Mouse (Mus musculus) heart, adult 2 months (tissue): ENCODE measurements at regions not wholly inside any gene's neighbourhood (a gene's known extent, or its start where the extent isn't known, plus 50 kb on each side); places are given as distances from the start of the nearest gene placed in this dataset.
A peak's percentile ranks its signal among the peaks of the same experiment; 100 is the strongest.

Experiments used
- DNase-seq, 2 experiments: peaks; one replicate each; pipeline ENCODE4 v3.0.0; 2021
- H3K27ac ChIP-seq: fragments of 200-600 bp; 2 replicates; pipeline ENCODE4 v1.8.1; 2022
- H3K27me3 ChIP-seq: fragments of 200-500 bp; 2 replicates; pipeline ENCODE4 v1.6.1; 2012; ENCODE audit warnings: mild to moderate bottlenecking, low read length, inconsistent platforms, mixed read lengths; ENCODE audit not compliant: control insufficient read depth, insufficient read depth
- H3K36me3 ChIP-seq: fragments of 200-500 bp; 2 replicates; pipeline ENCODE4 v1.6.1; 2012; ENCODE audit warnings: low read length, inconsistent platforms; ENCODE audit not compliant: control insufficient read depth, insufficient read depth
- H3K4me1 ChIP-seq: fragments of 200-500 bp; 2 replicates; pipeline ENCODE4 v1.6.1; 2011; ENCODE audit warnings: low read length; ENCODE audit not compliant: control insufficient read depth, insufficient read depth
- H3K4me3 ChIP-seq: fragments of 200-600 bp; 2 replicates; pipeline ENCODE4 v1.8.1; 2022
- H3K79me2 ChIP-seq: fragments of 200-500 bp; replicated peaks from 2 replicates; pipeline ENCODE4 v1.6.1; 2012; ENCODE audit warnings: mild to moderate bottlenecking, inconsistent platforms, low read length, moderate library complexity, mixed read lengths; ENCODE audit not compliant: control insufficient read depth, insufficient read depth
- H3K9ac ChIP-seq: fragments of 200-500 bp; 2 replicates; pipeline ENCODE4 v1.6.1; 2012; ENCODE audit warnings: low read depth, mild to moderate bottlenecking, control low read depth, inconsistent platforms, low read length, mixed read lengths
- CTCF ChIP-seq: fragments of 200-600 bp; IDR thresholded peaks from 2 replicates; pipeline ENCODE4 v1.8.1; 2022; ENCODE audit warnings: antibody characterized with exemption, mild to moderate bottlenecking, moderate library complexity
- EP300 ChIP-seq: fragments of 200-500 bp; IDR thresholded peaks from 2 replicates; pipeline ENCODE4 v1.6.1; 2011; ENCODE audit warnings: low read depth, low read length, control low read depth; ENCODE audit not compliant: insufficient read depth
- POLR2A ChIP-seq: fragments of 200-500 bp; IDR thresholded peaks from 2 replicates; pipeline ENCODE4 v1.6.1; 2011; ENCODE audit warnings: mild to moderate bottlenecking, low read depth, low read length, control low read depth; ENCODE audit not compliant: insufficient read depth
- WGBS: fragments of 180-500 bp; shearing (Covaris S2); methylation state at CpG from one replicate; pipeline ENCODE4 v1.1.7; 2018; 5-methylcytosine and 5-hydroxymethylcytosine counted together
- intact Hi-C: fragments of 180-260 bp; cut with DNase I; formaldehyde crosslinking; loops from one replicate; pipeline ENCODE4 v1.15.1; 2025

DNA sequence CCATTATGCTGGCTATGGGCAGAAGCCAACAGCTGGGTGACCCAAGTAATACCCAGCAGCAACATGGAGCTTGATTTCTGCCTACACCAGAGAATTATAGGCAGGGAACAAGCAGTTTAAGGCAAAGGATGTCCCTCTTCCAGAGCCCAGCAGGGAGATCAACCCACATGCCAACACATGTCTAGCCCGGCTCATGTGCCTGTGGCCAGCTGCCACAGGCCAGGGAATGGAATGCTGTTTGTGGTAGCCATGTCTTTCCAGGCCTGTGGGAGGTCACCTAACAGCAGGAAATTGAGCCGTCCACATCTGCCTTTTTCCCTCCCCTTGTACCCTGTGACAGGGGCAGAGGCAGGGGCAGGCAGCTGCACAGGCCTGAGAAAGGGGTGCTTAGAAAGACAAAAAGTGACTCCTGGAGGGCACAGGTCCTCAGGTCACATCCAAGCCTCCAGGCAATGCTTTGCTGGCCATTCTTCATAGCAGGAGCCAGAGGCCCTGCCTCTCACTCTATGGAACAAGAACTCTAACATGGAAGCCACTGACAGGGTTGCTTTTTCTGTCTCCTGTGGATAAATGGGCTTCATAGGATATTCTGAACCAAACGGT, 163.8 kb downstream of the 3110018I06Rik start:
- WGBS, result 41% methylated on average over 3 of the region's 3 CpGs
- no peak overlapping the region for H3K27ac ChIP-seq
- H3K9ac ChIP-seq, result no peak overlapping the region
- H3K79me2 ChIP-seq, result no peaks in the 10 kb centered on the region
- H3K4me1 ChIP-seq, result no peaks in the 10 kb centered on the region
- no peaks in the 10 kb centered on the region for H3K36me3 ChIP-seq
- intact Hi-C loops, result no loop called here
- no peak overlapping the region for H3K4me3 ChIP-seq
- peak in 1 of 2 experiments; percentile 11 for DNase-seq
- TF ChIP-seq EP300 (no peak), POLR2A (no peak), CTCF (no peak)
- H3K27me3 ChIP-seq, result no peaks in the 10 kb centered on the region

DNA sequence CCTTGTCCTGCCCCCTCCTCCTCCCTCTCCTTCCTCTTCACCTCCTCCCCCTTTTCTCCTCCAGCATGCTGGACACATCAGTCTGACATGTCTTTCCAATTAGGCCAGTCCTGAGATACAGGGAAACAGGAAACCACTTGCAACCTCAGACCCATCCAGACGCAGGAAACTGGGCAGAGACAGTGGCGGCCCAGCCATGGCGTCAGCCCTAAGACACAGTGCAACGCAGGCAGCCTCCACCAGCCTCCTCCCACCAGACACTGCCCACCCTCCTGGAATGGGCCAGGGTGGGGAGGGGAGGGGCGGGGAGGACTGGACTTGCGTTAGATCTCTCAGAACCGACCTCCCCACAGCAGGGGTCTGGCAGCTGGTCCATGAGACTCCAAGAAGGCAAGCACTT, 164.7 kb downstream of the 3110018I06Rik start:
- WGBS, result 10% methylated on average over 7 of the region's 7 CpGs
- H3K79me2 ChIP-seq, result no peaks in the 10 kb centered on the region
- no peak for TF ChIP-seq EP300
- DNase-seq, result no peak
- H3K4me3 ChIP-seq, result no peak overlapping the region
- H3K9ac ChIP-seq, result no peak overlapping the region
- H3K4me1 ChIP-seq, result no peaks in the 10 kb centered on the region
- H3K36me3 ChIP-seq, result no peaks in the 10 kb centered on the region
- no peaks in the 10 kb centered on the region for H3K27me3 ChIP-seq
- no peak overlapping the region for H3K27ac ChIP-seq
- intact Hi-C loops, result no loop called here

GRCm38 (mm10) chr12:107656846-107657245, 168.4 kb downstream of the 3110018I06Rik start:
- H3K27me3 ChIP-seq, result no peaks in the 10 kb centered on the region
- H3K27ac ChIP-seq, result no peak overlapping the region
- H3K4me1 ChIP-seq, result no peaks in the 10 kb centered on the region
- no peak for DNase-seq
- no peak overlapping the region for H3K9ac ChIP-seq
- no peaks in the 10 kb centered on the region for H3K36me3 ChIP-seq
- TF ChIP-seq POLR2A (no peak), EP300 (no peak), CTCF (no peak)
- no peaks in the 10 kb centered on the region for H3K79me2 ChIP-seq
- intact Hi-C loops, result no loop called here
- no peak overlapping the region for H3K4me3 ChIP-seq
- WGBS, result 59% methylated on average over 5 of the region's 5 CpGs

DNA sequence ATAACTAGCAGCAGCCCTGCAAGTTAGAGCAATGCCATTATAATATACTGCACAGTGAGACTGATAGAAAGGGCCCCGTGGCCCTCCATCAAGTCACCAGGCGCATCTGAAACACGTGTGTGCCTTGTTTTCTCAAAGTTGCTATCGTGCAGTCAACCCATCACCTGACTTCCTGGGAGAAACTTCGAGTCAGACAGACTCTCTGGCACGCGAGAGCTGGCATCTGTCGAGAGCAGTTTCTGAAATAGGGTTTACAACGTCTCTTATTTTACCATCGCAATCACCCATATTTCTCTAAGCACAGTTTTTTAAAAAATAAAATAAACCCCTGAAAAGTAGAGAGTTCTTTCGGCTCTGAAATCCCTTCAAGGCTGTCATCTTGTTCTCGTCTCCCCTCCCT, 169.8 kb downstream of the 3110018I06Rik start:
- Histone ChIP-seq H3K4me1 (no peaks in the 10 kb centered on the region), H3K79me2 (no peaks in the 10 kb centered on the region), H3K27ac (no peak overlapping the region), H3K9ac (no peak overlapping the region), H3K4me3 (no peak overlapping the region), H3K36me3 (no peaks in the 10 kb centered on the region), H3K27me3 (no peaks in the 10 kb centered on the region)
- no peak for DNase-seq
- 80% methylated on average over 12 of the region's 12 CpGs for WGBS
- intact Hi-C loops, result no loop called here
- TF ChIP-seq EP300 (no peak), POLR2A (no peak), CTCF (no peak)

DNA sequence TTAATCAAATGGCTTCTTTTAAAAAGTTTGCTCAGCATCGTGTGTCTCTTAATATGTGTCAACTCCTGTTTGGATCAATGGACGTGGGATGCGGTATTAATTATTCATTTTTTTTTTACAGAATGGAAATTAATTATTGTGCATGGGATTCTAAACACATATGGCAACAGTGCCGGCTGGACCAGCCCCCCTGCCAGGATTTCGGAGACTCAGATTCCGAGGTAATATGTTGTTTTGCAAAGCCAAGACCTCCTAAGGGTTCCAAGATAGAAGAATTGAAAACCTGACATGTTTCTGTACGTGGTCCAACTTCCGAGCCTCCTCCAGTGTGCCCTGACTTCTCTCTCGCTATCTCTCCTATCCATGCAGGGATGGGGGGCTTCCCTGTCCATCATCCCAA, 170.4 kb downstream of the 3110018I06Rik start:
- H3K36me3 ChIP-seq, result no peaks in the 10 kb centered on the region
- H3K79me2 ChIP-seq, result no peaks in the 10 kb centered on the region
- 78% methylated on average over 9 of the region's 9 CpGs for WGBS
- intact Hi-C loops, result no loop called here
- H3K27me3 ChIP-seq, result no peaks in the 10 kb centered on the region
- H3K9ac ChIP-seq, result no peak overlapping the region
- no peak for DNase-seq
- no peaks in the 10 kb centered on the region for H3K4me1 ChIP-seq
- TF ChIP-seq CTCF (no peak), EP300 (no peak), POLR2A (no peak)
- H3K27ac ChIP-seq, result no peak overlapping the region
- no peak overlapping the region for H3K4me3 ChIP-seq

- no peak for DNase-seq
- TF ChIP-seq CTCF (no peak), EP300 (no peak), POLR2A (no peak)
These were observed 174.2 kb downstream of the 3110018I06Rik start for GRCm38 (mm10) chr12:107662624-107663023.

GRCm38 (mm10) chr12:107667836-107668235, 179.4 kb downstream of the 3110018I06Rik start:
- no peak for TF ChIP-seq EP300
- no peak for TF ChIP-seq CTCF
- no peak for TF ChIP-seq POLR2A
- no peak overlapping the region for H3K4me3 ChIP-seq
- H3K27ac ChIP-seq, result no peak overlapping the region
- no peaks in the 10 kb centered on the region for H3K79me2 ChIP-seq
- H3K36me3 ChIP-seq, result no peaks in the 10 kb centered on the region
- 81% methylated on average over 3 of the region's 3 CpGs for WGBS
- intact Hi-C loops, result no loop called here
- no peaks in the 10 kb centered on the region for H3K27me3 ChIP-seq
- no peak overlapping the region for H3K9ac ChIP-seq
- no peak for DNase-seq
- H3K4me1 ChIP-seq, result no peaks in the 10 kb centered on the region

More at GRCm38 (mm10) chr12:107662624-107663023, 174.2 kb downstream of the 3110018I06Rik start:
- intact Hi-C loops, result no loop called here
- no peaks in the 10 kb centered on the region for H3K4me1 ChIP-seq
- H3K27ac ChIP-seq, result no peak overlapping the region
- no peak overlapping the region for H3K4me3 ChIP-seq
- H3K36me3 ChIP-seq, result no peaks in the 10 kb centered on the region
- 23% methylated on average over 1 of the region's 1 CpGs for WGBS
- H3K9ac ChIP-seq, result no peak overlapping the region
- no peaks in the 10 kb centered on the region for H3K79me2 ChIP-seq
- no peaks in the 10 kb centered on the region for H3K27me3 ChIP-seq
